Mouse (Mus musculus): ENCODE results near the gene Krt33a.

The Krt33a gene

GRCm38 (mm10) chr11:99986180-99986647 lies 29.8 kb downstream of the Krt33a start, which contains the start of gene Krtap16-1:
TSS of gene Krtap16-1 (minus strand) at chr11:99986597.
- no peak for DNase-seq (ENCODE audit: low spot score in 2 of 2)

DNA sequence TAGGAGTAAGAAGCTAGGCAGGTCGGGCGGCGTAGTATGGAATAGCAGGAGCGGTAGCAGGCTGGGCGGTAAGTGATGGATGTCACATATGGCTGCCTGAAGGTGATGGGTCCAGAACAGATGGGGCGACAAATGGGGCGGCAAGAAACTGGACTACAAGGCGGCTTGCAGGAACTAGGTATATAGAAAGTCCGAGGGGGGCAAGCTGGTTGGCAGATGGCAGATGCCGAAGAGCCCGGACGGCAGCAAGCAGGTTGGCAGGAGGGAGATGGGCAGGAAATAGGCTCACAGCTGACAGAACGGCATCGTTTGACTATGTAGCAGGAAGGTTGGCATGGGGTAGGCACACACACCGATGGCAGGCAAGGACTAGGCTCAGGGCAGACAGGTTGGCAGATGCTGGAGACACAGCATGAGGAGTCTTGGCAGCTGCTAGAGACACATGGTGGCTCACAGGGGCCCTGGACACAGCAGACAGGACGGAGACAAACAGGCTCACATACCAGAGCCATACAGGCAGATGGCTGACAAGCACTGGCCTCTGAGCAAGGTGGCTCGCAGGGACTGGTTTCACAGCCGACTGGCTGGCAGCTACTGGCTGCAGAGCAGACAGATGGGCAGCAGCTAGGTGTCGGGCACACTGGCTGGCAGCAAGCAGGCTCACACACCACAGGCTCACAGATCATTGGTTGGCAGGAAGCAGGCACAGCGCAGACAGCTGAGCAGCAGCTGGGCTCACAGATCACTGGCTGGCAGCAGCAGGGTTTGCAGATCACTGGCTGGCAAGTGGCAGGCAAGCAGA lies 30.5 kb downstream of the Krt33a start:
- peak; percentile 16 to 58 for DNase-seq (ENCODE audit: low spot score in 2 of 2)

GRCm38 (mm10) chr11:99983442-99983841 lies 32.6 kb downstream of the Krt33a start:
- DNase-seq (ENCODE audit: low spot score in 2 of 2): no peak

DNA sequence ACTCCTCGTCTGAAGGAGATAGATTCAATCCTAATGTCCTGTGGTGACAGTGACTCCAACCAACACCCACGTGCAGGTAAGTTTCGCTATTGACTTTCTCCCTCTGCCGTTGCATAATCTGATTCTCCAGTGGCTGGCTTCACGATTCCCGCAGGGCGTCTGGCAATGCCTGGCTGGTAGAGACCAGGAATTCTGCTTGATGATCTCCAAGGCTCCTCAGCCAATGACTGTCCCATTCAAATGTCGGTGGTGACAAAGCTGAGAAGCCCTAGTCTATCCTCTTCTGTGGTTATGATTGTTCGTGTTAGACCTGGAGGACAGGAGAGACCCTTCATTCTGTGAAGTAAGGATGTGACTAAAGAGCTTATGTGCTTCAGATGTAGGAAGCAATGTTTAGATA lies 33.3 kb downstream of the Krt33a start:
- no peak for DNase-seq (ENCODE audit: low spot score in 2 of 2)

DNA sequence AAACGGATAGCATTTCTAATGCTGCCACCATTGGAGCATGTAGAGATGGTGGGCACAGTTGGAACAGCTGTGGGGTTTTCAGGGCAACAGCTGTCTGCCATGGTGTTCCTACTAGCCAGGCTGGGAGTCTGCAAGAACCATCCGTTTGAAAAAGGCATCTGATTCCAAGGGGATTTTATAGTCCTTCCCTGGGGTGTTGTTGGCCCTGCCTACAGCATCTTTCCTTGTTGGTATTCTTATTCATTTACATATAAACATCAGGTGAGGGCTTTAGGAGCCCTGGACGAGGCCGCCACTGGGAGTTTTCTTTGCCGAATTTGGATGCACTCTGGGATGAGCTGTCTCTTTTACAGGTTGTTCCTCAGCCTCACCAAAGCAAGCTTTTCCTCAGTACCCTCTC lies 37.1 kb downstream of the Krt33a start, which contains the start of gene Krtap29-1:
Gene Krtap29-1 (minus strand): TSS at position 101 of the 400 bp plus-strand sequence.
- no peak for DNase-seq (ENCODE audit: low spot score in 2 of 2)

DNA sequence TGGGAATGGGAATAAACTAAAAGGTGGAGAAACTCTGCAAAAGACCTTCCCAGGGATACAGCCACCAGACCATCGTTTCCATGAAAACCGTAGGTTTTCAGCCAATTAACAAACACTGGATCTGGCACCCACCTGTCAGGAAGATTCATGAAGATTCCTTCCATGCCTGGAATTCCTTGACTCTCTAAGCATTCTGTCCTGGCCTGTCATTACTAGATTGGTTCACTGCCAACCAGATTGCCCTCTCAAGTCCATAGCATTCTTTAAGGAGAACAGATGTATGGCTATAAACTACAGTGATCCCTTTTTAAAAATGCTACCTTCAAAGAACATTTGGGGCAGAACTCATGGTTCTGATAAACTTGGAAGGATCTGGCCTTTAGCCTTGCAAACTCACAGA lies 50.1 kb downstream of the Krt33a start:
- no peak for DNase-seq (ENCODE audit: low spot score in 2 of 2)

DNA sequence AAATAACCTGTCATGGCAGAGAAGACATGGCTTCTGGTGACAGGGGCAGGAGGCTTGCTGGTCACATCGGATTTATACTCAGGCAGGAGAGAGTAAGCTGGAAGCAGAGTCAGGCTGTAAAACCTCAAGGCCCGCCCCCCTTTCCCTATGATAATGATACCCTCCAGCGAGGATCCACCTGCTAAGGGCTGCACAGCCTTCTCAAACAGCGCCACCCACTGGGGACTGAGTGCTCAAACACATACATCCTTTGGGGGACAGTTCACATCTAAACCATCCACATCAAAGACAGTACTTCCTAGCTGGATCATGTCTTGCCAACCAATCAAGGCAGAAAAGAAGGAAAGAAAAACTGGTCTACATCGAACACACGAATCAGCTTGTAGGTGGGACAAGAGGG lies 51.8 kb downstream of the Krt33a start:
- DNase-seq (ENCODE audit: low spot score in 2 of 2): no peak
